Mouse (Mus musculus) bone marrow macrophage, adult 2 months (primary cell): ENCODE measurements at regions not wholly inside any gene's neighbourhood (a gene's known extent, or its start where the extent isn't known, plus 50 kb on each side); places are given as distances from the start of the nearest gene placed in this dataset.

Experiments
- CTCF ChIP-seq: IDR thresholded peaks from 2 replicates; pipeline ENCODE4 v1.5.1; 2012; ENCODE audit warnings: low read depth, mild to moderate bottlenecking, low read length, moderate library complexity
- POLR2A ChIP-seq: IDR thresholded peaks from 2 replicates; pipeline ENCODE4 v1.6.1; 2012; ENCODE audit warnings: mild to moderate bottlenecking, low read depth, low read length, borderline replicate concordance

DNA sequence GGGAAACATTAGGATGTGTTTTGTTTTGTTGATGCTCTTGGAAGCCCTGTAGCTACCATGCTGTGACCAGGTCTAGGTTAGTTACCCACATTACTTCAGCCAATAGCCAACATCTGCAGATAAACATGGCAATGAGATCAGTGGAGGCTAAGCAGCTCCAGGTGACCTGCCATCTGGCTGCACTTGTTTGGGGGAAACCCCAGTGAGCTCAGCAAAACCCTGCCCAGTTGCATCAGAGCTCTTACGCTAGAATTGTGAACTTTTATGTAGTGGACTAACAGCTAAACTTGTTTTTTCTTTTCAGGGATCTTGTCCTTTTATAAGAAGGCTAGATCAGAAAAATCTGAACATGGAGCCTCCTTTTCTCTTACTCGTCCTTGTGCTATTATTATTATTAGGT, 211.8 kb upstream of the Atp5g3 start:
- no peak for TF ChIP-seq CTCF
- no peak for TF ChIP-seq POLR2A
